Mouse (Mus musculus) heart, embryonic 12.5 days (tissue): Measurements from ENCODE around the gene Arl5a. TPM values are rescaled to one million over a fixed set of nuclear protein-coding genes. Genes with fewer than 3 reads are reported as not detected.

Source experiments
- ATAC-seq: fragments of 200-750 bp; cut with Nextera tagmentation; 2 replicates; pipeline ENCODE4 v1.8.0; 2017; ENCODE audit warnings: moderate TSS enrichment, moderate library complexity; ENCODE audit not compliant: insufficient number of reproducible peaks, low FRiP score
- H3K27ac ChIP-seq: fragments of 300-500 bp; sonication (generic); 2 replicates; pipeline ENCODE4 v1.5.1; 2016; ENCODE audit warnings: mild to moderate bottlenecking, moderate library complexity; ENCODE audit not compliant: poor library complexity, severe bottlenecking
- H3K27me3 ChIP-seq: fragments of 300-500 bp; sonication (generic); replicated peaks from 2 replicates; pipeline ENCODE4 v1.6.1; 2016; ENCODE audit warnings: mild to moderate bottlenecking, moderate library complexity
- H3K36me3 ChIP-seq: fragments of 300-500 bp; sonication (generic); 2 replicates; pipeline ENCODE4 v1.6.1; 2016; ENCODE audit warnings: mild to moderate bottlenecking, moderate library complexity
- H3K4me1 ChIP-seq: fragments of 300-500 bp; sonication (generic); replicated peaks from 2 replicates; pipeline ENCODE4 v1.6.1; 2016; ENCODE audit warnings: mild to moderate bottlenecking
- H3K4me2 ChIP-seq: fragments of 300-500 bp; sonication (generic); 2 replicates; pipeline ENCODE4 v1.6.1; 2016; ENCODE audit warnings: mild to moderate bottlenecking, moderate library complexity
- H3K4me3 ChIP-seq: fragments of 300-500 bp; sonication (generic); 2 replicates; pipeline ENCODE4 v1.5.1; 2016; ENCODE audit warnings: mild to moderate bottlenecking
- H3K9ac ChIP-seq: fragments of 300-500 bp; sonication (generic); 2 replicates; pipeline ENCODE4 v1.6.1; 2016; ENCODE audit warnings: mild to moderate bottlenecking, moderate library complexity
- H3K9me3 ChIP-seq: fragments of 300-500 bp; sonication (generic); replicated peaks from 2 replicates; pipeline ENCODE4 v1.6.1; 2016; ENCODE audit warnings: mild to moderate bottlenecking, moderate library complexity
- WGBS: fragments of 180-500 bp; shearing (Covaris S2); methylation state at CpG from one replicate; pipeline ENCODE4 v1.1.7; 2016; 5-methylcytosine and 5-hydroxymethylcytosine counted together
- polyA plus RNA-seq: library from polyadenylated mRNA; unstranded; fragments of >200 nt; fragmentation: Nextera tagmentation; extraction: Ambion mirVana; gene quantifications from 2 replicates; pipeline ENCODE4 v1.2.1, GENCODE M21; 2016

Arl5a gene
- polyA plus RNA-seq, 1 experiment from 2014 or later: 86.4 TPM

DNA sequence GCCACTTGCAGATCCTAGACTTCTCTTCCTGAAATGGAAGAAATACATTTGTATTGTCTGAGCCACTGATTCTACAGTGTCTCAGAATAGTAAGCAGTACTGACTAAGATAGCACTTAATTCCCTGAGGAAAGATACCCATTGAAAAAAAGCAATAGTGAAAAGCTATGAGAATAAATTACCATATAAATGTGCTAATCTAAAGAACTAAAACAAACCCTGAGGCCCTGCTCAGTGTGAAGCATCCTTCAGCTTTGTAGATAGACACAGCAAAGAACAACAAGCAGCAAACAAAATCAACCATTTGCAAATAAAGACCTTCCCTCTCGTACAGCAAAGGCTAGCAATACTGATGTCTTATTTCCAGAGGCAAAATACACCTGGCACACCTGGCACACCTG is 65.0 kb downstream of the Arl5a start:
- Histone ChIP-seq H3K27ac (no peak overlapping the region), H3K4me3 (no peak overlapping the region), H3K9ac (no peak overlapping the region), H3K27me3 (no peaks in the 10 kb centered on the region), H3K4me1 (peaks cover 8% of the 10 kb centered on the region), H3K9me3 (no peaks in the 10 kb centered on the region), H3K36me3 (no peaks in the 10 kb centered on the region), H3K4me2 (no peak overlapping the region)
- no peak for ATAC-seq
- WGBS: 82% methylated on average over 1 of the region's 1 CpGs

DNA sequence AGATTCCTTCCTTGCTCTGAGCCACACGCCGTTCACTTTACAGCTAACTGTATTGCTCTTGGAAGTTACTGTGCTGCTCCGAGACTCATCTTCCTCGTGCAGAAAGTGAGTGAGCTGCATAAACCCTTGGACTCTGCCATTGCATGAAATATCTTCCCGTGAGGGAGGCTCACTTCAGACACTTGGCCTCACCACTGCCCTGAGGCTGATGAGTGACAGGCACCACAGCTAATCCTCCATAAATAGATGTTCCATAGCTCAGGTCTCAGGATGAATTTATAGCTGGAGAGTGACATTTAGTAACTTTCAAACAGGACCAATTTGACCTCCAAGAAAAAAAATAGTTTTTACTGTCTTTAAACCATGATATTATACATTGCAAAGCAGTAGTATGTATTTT is 66.5 kb downstream of the Arl5a start:
- no peak overlapping the region for H3K27ac ChIP-seq
- 67% methylated on average over 5 of the region's 5 CpGs for WGBS

GRCm38 (mm10) chr2:52351029-52351428 is 73.7 kb downstream of the Arl5a start:
- no peak for ATAC-seq
- no peak overlapping the region for H3K27ac ChIP-seq
- no peak overlapping the region for H3K4me2 ChIP-seq
- H3K27me3 ChIP-seq: no peaks in the 10 kb centered on the region
- no peak overlapping the region for H3K9ac ChIP-seq
- H3K4me3 ChIP-seq: no peak overlapping the region
- peaks cover 5% of the 10 kb centered on the region; the same call in 1 of the 2 replicates for H3K9me3 ChIP-seq
- H3K4me1 ChIP-seq: no peaks in the 10 kb centered on the region
- H3K36me3 ChIP-seq: no peaks in the 10 kb centered on the region
- WGBS: 78% methylated on average over 1 of the region's 1 CpGs

More for the DNA sequence above, 66.5 kb downstream of the Arl5a start:
- Histone ChIP-seq H3K9ac (no peak overlapping the region), H3K4me3 (no peak overlapping the region), H3K9me3 (no peaks in the 10 kb centered on the region), H3K36me3 (no peaks in the 10 kb centered on the region), H3K4me1 (peaks cover 8% of the 10 kb centered on the region), H3K27me3 (no peaks in the 10 kb centered on the region), H3K4me2 (no peak overlapping the region)
- no peak for ATAC-seq

Other genes starting within 250 kb of the Arl5a start
- 2.0 and 2.6 TPM in 2 replicates for gene Neb, start 46.4 kb downstream of the Arl5a start, polyA plus RNA-seq